Mouse (Mus musculus) thymus, postnatal 10 days (tissue): ENCODE results near the gene Dync1li1.

Experiments used
- DNase-seq, 2 experiments: peaks; one replicate each; pipeline ENCODE4 v3.0.0; 2021; ENCODE audit warnings: low spot score in 2 of 2

The Dync1li1 gene

GRCm38 (mm10) chr9:114688252-114688952 lies at the start of gene Dync1li1:
TSS of gene Dync1li1 (plus strand) at chr9:114688790.
- DNase-seq: peak; percentile 94 to 98

GRCm38 (mm10) chr9:114639186-114639748 lies 49.3 kb upstream of the Dync1li1 start:
- no peak for DNase-seq

GRCm38 (mm10) chr9:114639839-114640646 lies 48.5 kb upstream of the Dync1li1 start, which contains the start of gene Cnot10:
TSS of gene Cnot10 (minus strand) at chr9:114640184.
- DNase-seq: peak; percentile 97 to 99

DNA sequence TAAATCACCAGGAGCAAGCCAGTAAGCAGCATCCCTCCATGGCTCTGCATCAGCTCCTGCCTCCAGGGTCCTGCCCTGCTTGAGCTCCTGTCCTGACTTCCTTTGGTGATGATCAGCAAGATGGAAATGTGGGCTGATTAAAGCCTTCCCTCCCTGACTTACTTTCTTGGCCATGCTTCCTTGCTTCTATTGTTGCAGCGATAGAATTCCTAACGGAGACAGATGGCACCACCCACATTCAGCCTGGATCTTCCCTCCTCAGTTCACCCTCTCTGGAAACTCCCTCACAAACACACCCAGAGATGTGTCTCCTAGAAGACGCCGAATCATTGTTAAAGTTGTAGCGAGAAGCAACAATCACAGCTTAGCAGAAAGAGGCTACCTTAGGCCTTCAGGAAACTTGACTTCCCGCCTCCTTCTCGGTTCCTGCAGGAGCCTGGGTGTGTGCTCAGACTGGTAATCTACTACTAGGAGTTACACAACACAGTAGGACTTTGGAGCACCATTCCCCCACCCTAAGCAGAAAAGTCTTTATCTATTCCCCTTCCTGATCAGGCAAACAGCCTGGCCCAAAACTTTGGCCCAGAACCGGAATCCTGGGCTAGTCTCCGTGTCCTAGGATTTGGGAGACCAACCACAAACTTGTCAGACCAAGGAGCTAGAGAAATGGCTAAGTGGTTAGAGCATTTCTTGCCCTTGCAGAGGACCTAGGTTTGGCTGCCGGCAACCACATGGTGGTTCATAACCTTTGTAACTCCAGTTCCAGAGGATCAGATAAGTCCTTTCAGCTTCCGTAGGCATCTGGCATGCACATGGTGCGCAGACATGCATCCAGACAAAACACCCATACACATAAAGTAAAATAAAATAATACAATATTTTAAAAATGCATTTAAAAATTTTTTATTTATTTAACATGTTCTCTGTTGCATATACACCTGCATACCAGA lies 41.8 kb upstream of the Dync1li1 start:
- DNase-seq: no peak

- no peak for DNase-seq
Measured at GRCm38 (mm10) chr9:114647506-114648432, 40.8 kb upstream of the Dync1li1 start.

- peak in 1 of 2 experiments; percentile 17 for DNase-seq
Measured at GRCm38 (mm10) chr9:114648472-114648871, 40.1 kb upstream of the Dync1li1 start.

DNA sequence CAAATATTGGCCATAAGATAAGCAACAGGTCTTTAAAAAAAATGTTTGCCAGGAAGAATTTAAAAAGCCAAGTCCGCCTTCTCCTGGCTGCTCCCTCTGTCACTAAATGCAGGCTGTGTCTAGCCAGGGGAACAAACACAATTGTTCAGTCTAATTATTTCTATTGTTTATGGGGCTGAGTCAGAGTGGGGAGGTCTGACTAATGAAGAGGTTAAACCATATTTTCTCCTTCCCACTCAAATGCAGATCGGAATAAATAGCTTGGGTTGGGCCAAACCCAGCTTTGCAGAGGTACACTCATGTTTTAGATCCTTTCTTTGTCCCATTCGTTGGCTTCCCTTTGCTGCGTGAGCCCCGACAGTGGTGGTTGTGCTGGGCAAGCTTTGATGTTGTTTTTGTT lies 39.2 kb upstream of the Dync1li1 start:
- DNase-seq: no peak

DNA sequence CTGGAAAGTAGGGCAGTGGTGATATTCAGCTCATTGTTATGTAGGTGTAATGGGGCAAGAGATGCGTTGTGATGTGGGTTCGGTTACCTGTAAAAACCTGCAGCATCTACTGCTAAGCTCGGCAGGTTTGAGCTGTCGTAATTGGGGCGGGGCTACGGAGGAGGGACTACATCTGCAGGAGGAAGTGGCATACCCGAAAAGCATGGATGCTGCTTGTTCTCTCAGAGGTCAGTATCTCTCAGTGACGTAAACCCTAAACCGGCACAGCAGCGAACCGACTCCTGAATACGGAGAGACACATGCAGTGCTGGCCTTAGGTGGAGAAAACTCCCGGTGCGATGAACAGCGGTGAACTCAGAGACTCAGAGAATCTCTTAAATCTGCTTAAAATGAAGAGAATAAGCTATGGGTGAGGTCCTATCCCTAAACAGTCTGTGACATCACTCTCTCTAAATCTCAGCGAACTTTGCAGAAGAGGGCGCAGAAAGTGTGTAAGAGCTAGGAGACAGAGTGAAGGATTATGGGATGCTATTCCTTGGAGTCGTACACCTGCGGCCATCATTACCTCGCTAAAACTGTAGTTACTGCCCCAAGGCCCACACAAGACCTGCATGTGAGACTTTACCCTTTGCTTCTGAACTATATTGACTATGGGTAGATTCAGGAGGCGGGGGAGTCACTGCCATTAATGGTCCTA lies 37.5 kb upstream of the Dync1li1 start:
- DNase-seq: no peak

DNA sequence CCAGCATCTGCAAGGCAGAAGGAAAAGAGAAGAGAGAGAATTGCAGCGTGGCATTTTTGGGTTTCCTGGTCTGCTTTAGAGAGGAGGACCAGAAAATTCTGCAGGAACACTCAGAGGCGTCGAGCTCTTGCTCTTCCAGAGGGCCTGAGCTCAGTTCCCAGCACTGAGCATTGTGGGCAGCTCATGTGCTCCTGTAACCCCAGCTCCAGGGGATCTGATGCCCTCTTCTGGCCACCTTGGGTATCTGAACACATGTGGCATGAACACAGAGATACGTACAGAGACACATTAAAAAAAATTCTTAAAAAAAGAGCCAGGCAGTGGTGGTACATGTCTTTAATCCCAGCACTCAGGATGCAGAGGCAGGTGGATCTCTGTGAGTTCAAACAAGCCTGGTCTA lies 33.2 kb upstream of the Dync1li1 start:
- DNase-seq: no peak

- DNase-seq: no peak
Measured at GRCm38 (mm10) chr9:114656701-114657100, 31.9 kb upstream of the Dync1li1 start.

DNA sequence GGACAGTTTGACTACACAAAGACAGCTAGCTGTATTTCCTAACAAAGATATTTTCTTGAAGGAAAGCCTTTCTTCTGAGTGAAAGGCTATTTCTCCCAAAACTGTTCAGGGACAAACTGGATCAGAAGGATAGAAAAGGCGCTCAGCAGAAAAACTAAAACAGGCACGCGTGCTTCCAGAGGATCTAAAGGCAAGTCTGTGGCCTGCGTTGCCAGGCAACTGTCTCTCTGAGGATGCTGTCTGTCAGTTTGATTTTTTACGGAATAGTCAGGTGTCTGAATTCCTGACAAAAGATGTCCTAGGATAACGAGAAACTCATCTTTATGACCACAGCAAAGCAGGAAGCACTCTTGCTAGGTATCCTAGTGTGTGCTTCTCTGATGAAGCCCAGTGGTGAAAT lies 28.1 kb upstream of the Dync1li1 start:
- DNase-seq: no peak

- no peak for DNase-seq
Measured at GRCm38 (mm10) chr9:114660983-114661382, 27.6 kb upstream of the Dync1li1 start.

DNA sequence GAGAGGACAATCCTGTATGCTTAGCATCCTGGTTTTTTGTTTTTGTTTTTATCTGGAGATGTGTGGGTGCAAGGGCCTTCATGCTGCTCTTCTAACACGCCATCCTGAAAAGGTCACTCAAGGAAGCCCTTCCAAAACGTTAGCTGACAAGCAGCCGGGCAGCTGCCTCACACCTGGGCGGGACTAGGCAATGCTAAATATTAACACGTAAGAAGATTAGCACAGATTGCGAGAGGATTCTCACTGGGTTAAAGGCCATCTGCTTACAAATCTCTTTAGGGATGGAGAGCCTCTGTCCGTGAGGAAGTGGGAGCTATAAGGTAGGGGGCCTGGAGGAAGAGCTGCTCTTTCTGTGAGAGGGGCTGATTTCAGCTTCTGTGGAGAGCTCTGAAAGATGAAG lies 26.6 kb upstream of the Dync1li1 start:
- no peak for DNase-seq

DNA sequence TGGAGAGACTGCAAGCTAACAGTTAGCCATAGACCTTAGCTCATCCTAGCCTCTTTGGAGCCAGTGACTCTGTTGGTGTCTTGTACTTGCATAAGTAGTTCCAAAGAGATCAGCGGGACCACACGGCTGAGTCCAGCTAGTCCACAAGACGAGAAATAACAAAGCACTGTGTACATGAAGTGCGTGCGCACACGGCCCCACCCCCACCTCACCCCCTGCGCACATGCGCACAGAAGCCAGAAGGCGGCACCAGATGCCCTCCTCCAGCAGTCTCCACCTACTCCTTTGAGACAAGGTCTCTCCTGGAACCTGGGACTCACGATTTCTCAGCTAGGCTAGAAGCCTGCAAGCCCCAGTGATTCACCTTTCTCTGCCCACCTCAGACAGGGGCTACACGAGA lies 24.8 kb upstream of the Dync1li1 start:
- DNase-seq: no peak

- no peak for DNase-seq
Measured at GRCm38 (mm10) chr9:114666858-114667257, 21.7 kb upstream of the Dync1li1 start.

DNA sequence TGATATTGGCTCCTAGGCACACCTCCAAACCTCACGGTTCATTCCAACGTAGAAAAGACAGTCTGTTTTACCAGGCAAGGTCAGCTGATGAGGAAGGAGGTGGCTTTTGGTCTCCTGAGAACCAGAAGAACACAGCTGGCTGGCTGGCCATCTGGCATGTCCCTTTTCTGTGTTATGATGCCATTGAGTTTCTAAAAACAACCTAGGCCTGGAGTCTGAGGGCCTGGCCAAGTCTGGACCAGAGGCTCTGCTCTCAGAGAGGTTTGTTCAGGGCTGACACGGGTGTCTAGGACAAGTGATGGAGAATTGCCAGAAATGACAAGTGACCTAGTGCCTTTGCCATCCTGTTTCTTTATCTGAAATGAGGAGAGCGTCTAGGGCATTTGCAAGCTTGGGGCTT lies 20.5 kb upstream of the Dync1li1 start:
- no peak for DNase-seq

DNA sequence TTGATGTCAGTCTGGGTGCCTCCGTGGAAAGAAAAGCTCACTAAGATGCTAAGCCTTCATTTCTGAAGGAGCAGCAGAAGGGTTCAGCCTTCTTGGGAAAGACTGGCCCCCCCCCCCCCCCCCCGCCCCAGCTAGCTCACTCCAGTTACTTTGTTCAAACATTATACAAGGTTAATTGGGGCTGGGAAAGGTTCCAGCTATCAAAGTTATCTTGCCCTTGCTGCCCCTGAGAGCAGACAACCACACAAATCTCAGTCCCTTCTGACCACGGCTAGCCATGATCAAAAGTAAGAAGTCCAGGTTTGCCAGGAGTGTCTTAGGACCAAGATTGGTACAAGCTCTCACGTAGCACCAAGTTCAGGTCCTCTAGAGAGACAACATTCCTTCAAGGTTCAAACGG lies 19.6 kb upstream of the Dync1li1 start:
- DNase-seq: no peak

DNA sequence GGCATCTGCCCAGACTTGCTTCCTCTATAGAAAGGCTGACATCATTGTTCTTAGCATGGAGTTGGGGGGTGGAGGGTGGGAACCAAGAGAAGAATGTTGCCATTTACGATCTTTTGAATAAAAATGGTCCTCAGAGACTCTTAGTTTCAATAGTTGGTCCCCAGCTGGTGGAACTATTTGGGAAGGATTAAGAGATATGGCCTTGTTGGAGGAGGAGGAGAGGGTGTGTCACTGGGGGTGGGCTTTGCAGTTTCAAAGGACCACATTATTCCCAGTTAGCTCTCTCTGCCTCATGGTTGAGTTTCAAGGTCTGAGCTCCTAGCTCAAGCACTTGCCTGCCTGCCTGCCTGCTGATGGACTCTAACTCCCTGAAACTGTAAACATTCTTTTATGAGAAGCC lies 16.6 kb upstream of the Dync1li1 start:
- no peak for DNase-seq

GRCm38 (mm10) chr9:114672703-114673561 lies 15.7 kb upstream of the Dync1li1 start:
- DNase-seq: no peak
